Mouse (Mus musculus): ENCODE data around the gene Dnah7b. TPM values are rescaled to one million over a fixed set of nuclear protein-coding genes. Genes with fewer than 3 reads are reported as not detected.
"Not testable (repeated sequence)": the region's sequence is repeated elsewhere in the genome, so short reads cannot be mapped to it uniquely, and the experiment has no call there.

Gene Dnah7b
- 2.0 and 2.1 TPM in 2 replicates for polyA plus RNA-seq (2016; fragmentation: Nextera tagmentation; extraction: Ambion mirVana)

DNA sequence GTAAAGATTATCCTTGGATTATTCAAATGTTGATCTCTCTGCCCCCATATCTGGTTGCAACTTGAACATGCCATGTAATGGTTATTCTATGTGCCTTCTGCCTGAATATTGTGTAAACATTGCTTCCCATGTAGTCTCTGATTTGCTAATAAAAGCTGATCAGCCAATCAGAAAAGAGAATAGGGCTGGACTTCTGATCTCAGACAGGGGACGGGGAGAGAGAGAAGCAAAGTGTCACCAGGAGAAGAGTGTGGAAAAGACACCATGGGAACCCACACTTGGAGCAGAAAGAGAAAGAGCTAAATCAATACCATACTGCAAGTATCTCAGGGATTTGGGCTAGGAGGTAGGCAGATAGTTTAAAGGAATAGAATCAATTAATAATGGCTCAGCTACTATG is at the start of gene Dnah7b:
Gene Dnah7b (plus strand): TSS at position 301 of the 400 bp plus-strand sequence.
- Histone ChIP-seq H3K9me3 (no peaks in the 10 kb centered on the region), H3K36me3 (no peaks in the 10 kb centered on the region), H3K27me3 (replicated peaks) (no peaks in the 10 kb centered on the region), H3K27ac (peak within 1 kb of the TSS; percentile 53; the same call in 1 of the 2 replicates), H3K4me2 (replicated peaks) (peak within 1 kb of the TSS; percentile 70), H3K4me1 (no peaks in the 10 kb centered on the region), H3K9ac (peak within 1 kb of the TSS; percentile 77), H3K4me3 (peak within 1 kb of the TSS; percentile 62)
- 0 out of 2 replicates have a peak, but pooled peaks have one; percentile 13 for ATAC-seq (ENCODE audit: low FRiP score, low read depth)
- 38% methylated on average over 1 of the region's 1 CpGs for WGBS

- Histone ChIP-seq H3K4me2 (replicated peaks) (no peak overlapping the region), H3K4me3 (no peak overlapping the region), H3K27me3 (replicated peaks) (no peaks in the 10 kb centered on the region), H3K27ac (no peak overlapping the region), H3K4me1 (no peaks in the 10 kb centered on the region), H3K9ac (no peak overlapping the region), H3K9me3 (no peaks in the 10 kb centered on the region), H3K36me3 (no peaks in the 10 kb centered on the region)
- ATAC-seq (ENCODE audit: low FRiP score, low read depth): no peak
- 60% methylated on average over 2 of the region's 2 CpGs for WGBS
Observed at GRCm38 (mm10) chr1:46018382-46018977, 47.6 kb upstream of the Dnah7b start.

GRCm38 (mm10) chr1:46022262-46022661 is 43.9 kb upstream of the Dnah7b start:
- no peak overlapping the region for H3K4me2 ChIP-seq (replicated peaks)
- H3K9me3 ChIP-seq: no peaks in the 10 kb centered on the region
- ATAC-seq (ENCODE audit: low FRiP score, low read depth): no peak

DNA sequence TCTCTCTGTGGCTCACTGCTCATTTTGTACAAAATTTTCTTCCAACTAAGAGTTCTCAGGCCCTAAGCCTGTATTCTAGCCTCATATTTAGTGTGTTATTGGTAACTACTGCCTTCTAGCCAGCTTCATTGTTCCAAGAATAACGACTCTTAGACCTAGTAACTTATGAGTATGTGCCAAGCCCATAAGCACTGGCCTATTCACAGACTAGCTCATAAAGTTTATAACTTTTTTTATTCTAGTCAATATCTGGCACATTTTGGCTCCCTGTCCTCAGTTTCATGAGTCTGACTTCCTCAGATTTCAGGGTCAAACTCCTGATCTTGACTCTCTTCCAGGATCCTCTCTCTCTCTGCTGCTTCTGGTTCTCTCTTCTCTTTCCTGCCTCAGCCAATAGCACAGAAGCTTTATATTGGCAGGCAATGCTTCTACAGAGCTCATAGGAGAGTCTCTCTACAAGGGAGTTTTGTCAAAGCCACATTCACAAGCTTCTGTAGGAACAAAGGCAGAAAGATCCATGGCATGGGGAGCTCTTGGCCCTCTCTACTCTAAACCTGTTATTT is 34.0 kb upstream of the Dnah7b start:
- no peak for ATAC-seq (ENCODE audit: low FRiP score, low read depth)
- H3K27me3 ChIP-seq (replicated peaks): no peaks in the 10 kb centered on the region
- no peaks in the 10 kb centered on the region for H3K36me3 ChIP-seq
- no peak overlapping the region for H3K4me3 ChIP-seq
- WGBS: 77% methylated on average over 1 of the region's 1 CpGs
- H3K4me1 ChIP-seq: no peaks in the 10 kb centered on the region
- no peaks in the 10 kb centered on the region for H3K9me3 ChIP-seq
- no peak overlapping the region for H3K27ac ChIP-seq
- no peak overlapping the region for H3K9ac ChIP-seq
- no peak overlapping the region for H3K4me2 ChIP-seq (replicated peaks)

More at GRCm38 (mm10) chr1:46022262-46022661, 43.9 kb upstream of the Dnah7b start:
- Histone ChIP-seq H3K4me3 (no peak overlapping the region), H3K27ac (no peak overlapping the region), H3K4me1 (no peaks in the 10 kb centered on the region), H3K9ac (no peak overlapping the region), H3K27me3 (replicated peaks) (no peaks in the 10 kb centered on the region), H3K36me3 (no peaks in the 10 kb centered on the region)
- WGBS: 33% methylated on average over 2 of the region's 2 CpGs

DNA sequence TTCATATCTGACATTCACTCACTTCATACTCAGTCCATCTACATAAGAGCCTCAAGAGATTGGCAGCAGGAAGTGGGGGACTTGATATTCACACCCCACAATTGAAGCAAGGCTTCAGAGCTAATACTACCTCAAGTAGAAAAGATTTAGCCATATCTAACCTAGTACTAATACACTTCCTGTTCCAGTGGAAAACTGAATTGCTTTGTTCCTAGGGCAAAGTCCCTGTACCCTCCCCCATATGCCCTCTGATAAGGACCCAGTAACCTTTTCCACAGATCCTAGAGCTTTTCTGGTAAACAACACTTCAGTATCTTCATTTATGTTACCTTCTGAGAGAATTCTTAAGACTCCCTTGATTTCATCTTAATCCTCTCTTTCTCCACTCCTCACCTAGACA is 17.9 kb upstream of the Dnah7b start:
- ATAC-seq (ENCODE audit: low FRiP score, low read depth): no peak
- Histone ChIP-seq H3K4me1 (no peaks in the 10 kb centered on the region), H3K36me3 (no peaks in the 10 kb centered on the region), H3K4me2 (replicated peaks) (no peak overlapping the region), H3K27me3 (replicated peaks) (no peaks in the 10 kb centered on the region), H3K9ac (no peak overlapping the region), H3K9me3 (no peaks in the 10 kb centered on the region), H3K27ac (no peak overlapping the region), H3K4me3 (no peak overlapping the region)

- H3K9me3 ChIP-seq: no peaks in the 10 kb centered on the region
- H3K27me3 ChIP-seq (replicated peaks): no peaks in the 10 kb centered on the region
- H3K27ac ChIP-seq: peak overlapping the region; percentile 53; the same call in 1 of the 2 replicates
- peak; percentile 93 for ATAC-seq (ENCODE audit: low FRiP score, low read depth)
- H3K9ac ChIP-seq: peak overlapping the region; percentile 77
- under 1% methylated on average over 28 of the region's 28 CpGs for WGBS
- no peaks in the 10 kb centered on the region for H3K4me1 ChIP-seq
- H3K4me3 ChIP-seq: peak overlapping the region; percentile 62
- peak overlapping the region; percentile 70 for H3K4me2 ChIP-seq (replicated peaks)
- H3K36me3 ChIP-seq: no peaks in the 10 kb centered on the region
Observed at GRCm38 (mm10) chr1:46066484-46067251, 553 bp downstream of the Dnah7b start.

DNA sequence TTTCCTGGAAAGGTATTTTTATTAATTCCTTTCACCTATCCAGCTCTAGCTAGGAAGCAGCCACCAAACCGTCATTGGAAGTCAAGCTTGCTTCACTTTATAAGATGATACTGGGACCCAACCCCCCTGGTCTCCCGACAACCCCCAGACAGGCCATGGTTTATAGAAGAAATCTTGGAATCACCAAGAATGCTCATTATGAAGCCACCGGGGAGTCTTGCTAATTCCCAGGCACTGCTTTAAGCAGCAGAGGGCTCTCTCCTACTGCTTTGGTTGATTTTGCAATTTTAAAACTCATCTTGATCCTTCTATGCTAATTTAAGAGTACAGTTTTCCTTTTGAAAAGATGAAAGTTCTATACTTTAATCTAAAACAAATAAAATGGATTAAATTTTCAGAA is 2.7 kb downstream of the Dnah7b start:
- WGBS: 82% methylated on average over 3 of the region's 3 CpGs
- not testable (repeated sequence) for H3K9me3 ChIP-seq; H3K4me3 ChIP-seq; H3K9ac ChIP-seq; H3K27me3 ChIP-seq (replicated peaks); H3K36me3 ChIP-seq; H3K4me1 ChIP-seq; H3K27ac ChIP-seq; H3K4me2 ChIP-seq (replicated peaks); ATAC-seq (ENCODE audit: low FRiP score, low read depth)

DNA sequence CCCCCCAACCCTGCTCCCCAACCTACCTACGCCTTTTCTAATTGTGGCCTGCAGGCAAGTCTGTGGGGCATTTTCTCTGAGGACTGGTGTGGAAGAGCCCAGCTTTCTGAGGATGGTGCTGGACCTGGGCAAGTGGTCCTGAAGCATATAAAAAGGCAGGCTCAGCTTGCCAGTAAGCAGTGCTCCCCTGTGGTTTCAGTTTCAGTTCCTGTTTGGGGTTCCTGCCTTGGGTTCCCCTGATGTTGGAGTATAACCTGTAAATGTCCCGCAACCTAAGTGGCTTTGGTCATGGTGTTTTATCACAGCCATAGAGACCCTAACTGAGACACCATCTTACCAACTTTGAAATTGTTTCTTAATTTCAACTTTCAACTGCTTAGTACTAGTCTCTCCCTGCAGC is 11.8 kb downstream of the Dnah7b start:
- H3K27ac ChIP-seq: no peak overlapping the region
- no peak for ATAC-seq (ENCODE audit: low FRiP score, low read depth)
- no peaks in the 10 kb centered on the region for H3K9me3 ChIP-seq
- H3K9ac ChIP-seq: no peak overlapping the region
- H3K27me3 ChIP-seq (replicated peaks): no peaks in the 10 kb centered on the region
- H3K4me1 ChIP-seq: no peaks in the 10 kb centered on the region
- H3K4me2 ChIP-seq (replicated peaks): no peak overlapping the region
- WGBS: 91% methylated on average over 2 of the region's 2 CpGs
- H3K36me3 ChIP-seq: no peaks in the 10 kb centered on the region
- H3K4me3 ChIP-seq: no peak overlapping the region

GRCm38 (mm10) chr1:46100484-46100883 is 34.4 kb downstream of the Dnah7b start:
- no peak overlapping the region for H3K9ac ChIP-seq
- 75% methylated on average over 2 of the region's 2 CpGs for WGBS
- no peaks in the 10 kb centered on the region for H3K4me1 ChIP-seq
- H3K27me3 ChIP-seq (replicated peaks): no peaks in the 10 kb centered on the region
- ATAC-seq (ENCODE audit: low FRiP score, low read depth): no peak
- no peaks in the 10 kb centered on the region for H3K9me3 ChIP-seq
- H3K36me3 ChIP-seq: no peaks in the 10 kb centered on the region
- H3K27ac ChIP-seq: no peak overlapping the region
- H3K4me3 ChIP-seq: no peak overlapping the region
- no peak overlapping the region for H3K4me2 ChIP-seq (replicated peaks)

- ATAC-seq (ENCODE audit: low FRiP score, low read depth); H3K4me1 ChIP-seq; H3K4me3 ChIP-seq; H3K9ac ChIP-seq; H3K36me3 ChIP-seq; H3K27ac ChIP-seq; H3K4me2 ChIP-seq (replicated peaks); H3K27me3 ChIP-seq (replicated peaks); H3K9me3 ChIP-seq: not testable (repeated sequence)
Observed at GRCm38 (mm10) chr1:46112606-46113005, 46.5 kb downstream of the Dnah7b start.

- WGBS: 81% methylated on average over 2 of the region's 2 CpGs
- not testable (repeated sequence) for ATAC-seq (ENCODE audit: low FRiP score, low read depth)
Observed at GRCm38 (mm10) chr1:46117179-46117578, 51.1 kb downstream of the Dnah7b start.

DNA sequence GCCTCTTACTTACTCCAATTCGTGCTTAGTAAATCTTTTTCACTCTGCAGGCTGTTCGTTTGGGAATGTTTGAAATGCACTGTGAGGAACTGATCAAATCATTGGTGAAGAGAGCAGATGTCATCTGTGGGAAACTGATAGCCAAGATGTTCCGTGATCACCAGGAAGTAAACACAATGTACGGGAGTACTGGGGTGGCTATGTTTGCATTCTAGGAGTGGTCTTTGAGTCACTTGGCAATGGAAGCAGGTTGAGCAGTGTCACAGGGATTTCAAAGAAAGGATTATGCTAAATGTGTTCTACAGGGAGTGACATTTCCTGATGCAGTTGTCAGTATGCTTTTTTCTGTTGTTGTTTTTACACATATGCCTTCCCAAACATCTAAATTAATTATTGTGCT is 61.9 kb downstream of the Dnah7b start:
- no peak overlapping the region for H3K4me2 ChIP-seq (replicated peaks)
- no peaks in the 10 kb centered on the region for H3K27me3 ChIP-seq (replicated peaks)
- no peaks in the 10 kb centered on the region for H3K36me3 ChIP-seq
- no peak overlapping the region for H3K4me3 ChIP-seq
- H3K9ac ChIP-seq: no peak overlapping the region
- WGBS: 75% methylated on average over 4 of the region's 4 CpGs
- H3K4me1 ChIP-seq: no peaks in the 10 kb centered on the region
- H3K9me3 ChIP-seq: no peaks in the 10 kb centered on the region
- ATAC-seq (ENCODE audit: low FRiP score, low read depth): no peak
- no peak overlapping the region for H3K27ac ChIP-seq

More at GRCm38 (mm10) chr1:46117179-46117578, 51.1 kb downstream of the Dnah7b start:
- not testable (repeated sequence) for H3K9ac ChIP-seq; H3K4me2 ChIP-seq (replicated peaks); H3K4me1 ChIP-seq; H3K27me3 ChIP-seq (replicated peaks); H3K27ac ChIP-seq; H3K4me3 ChIP-seq; H3K9me3 ChIP-seq; H3K36me3 ChIP-seq

Data from neural tube, embryonic 12.5 days (tissue).